Mouse (Mus musculus) CH12.LX (cell line): ENCODE data around the gene Sema3b.

ENCODE experiments used
- CTCF ChIP-seq, 2 experiments: IDR thresholded peaks in 1 of 2; conservative IDR thresholded peaks in 1 of 2; 2 replicates each; pipeline ENCODE4 v1.5.1; 2011 to 2012; ENCODE audit warnings: low read depth in 2 of 2, low read length in 2 of 2, improper control_type of control experiment in 1 of 2, inconsistent platforms in 1 of 2, mild to moderate bottlenecking in 1 of 2, moderate library complexity in 1 of 2
- EP300 ChIP-seq: IDR thresholded peaks from 2 replicates; pipeline ENCODE4 v1.6.1; 2011; ENCODE audit warnings: low read length, improper control_type of control experiment
- GABPA ChIP-seq: IDR thresholded peaks from 2 replicates; pipeline ENCODE4 v1.6.1; 2012; ENCODE audit warnings: low read depth, low read length, improper control_type of control experiment, inconsistent platforms; ENCODE audit not compliant: insufficient replicate concordance
- HCFC1 ChIP-seq: IDR thresholded peaks from 2 replicates; pipeline ENCODE4 v1.6.1; 2012; ENCODE audit warnings: low read depth, mild to moderate bottlenecking, inconsistent platforms, low read length, improper control_type of control experiment
- JUND ChIP-seq: conservative IDR thresholded peaks from 2 replicates; pipeline ENCODE4 v1.6.1; 2011; ENCODE audit warnings: low read depth, low read length, improper control_type of control experiment
- MAX ChIP-seq: IDR thresholded peaks from 2 replicates; pipeline ENCODE4 v1.6.1; 2011; ENCODE audit warnings: low read length, improper control_type of control experiment
- MAZ ChIP-seq: IDR thresholded peaks from 2 replicates; pipeline ENCODE4 v1.6.1; 2012; ENCODE audit warnings: low read depth, mild to moderate bottlenecking, inconsistent platforms, low read length, improper control_type of control experiment, moderate library complexity
- MYC ChIP-seq: IDR thresholded peaks from 2 replicates; pipeline ENCODE4 v1.6.1; 2011; ENCODE audit warnings: low read depth, mild to moderate bottlenecking, improper control_type of control experiment, low read length
- POLR2A ChIP-seq: IDR thresholded peaks from 2 replicates; pipeline ENCODE4 v1.6.1; 2011; ENCODE audit warnings: low read depth, mild to moderate bottlenecking, improper control_type of control experiment, low read length
- RCOR1 ChIP-seq: conservative IDR thresholded peaks from 2 replicates; pipeline ENCODE4 v1.6.1; 2012; ENCODE audit warnings: low read depth, mild to moderate bottlenecking, inconsistent platforms, low read length, improper control_type of control experiment
- TBP ChIP-seq: conservative IDR thresholded peaks from 2 replicates; pipeline ENCODE4 v1.6.1; 2011; ENCODE audit warnings: low read depth, low read length, improper control_type of control experiment
- TCF12 ChIP-seq: IDR thresholded peaks from 2 replicates; pipeline ENCODE4 v1.6.1; 2014; ENCODE audit warnings: low read depth, mild to moderate bottlenecking, inconsistent platforms, low read length, improper control_type of control experiment
- UBTF ChIP-seq: IDR thresholded peaks from 2 replicates; pipeline ENCODE4 v1.6.1; 2012; ENCODE audit warnings: low read depth, mild to moderate bottlenecking, inconsistent platforms, low read length, improper control_type of control experiment, moderate library complexity
- USF1 ChIP-seq: IDR thresholded peaks from 2 replicates; pipeline ENCODE4 v1.6.1; 2014; ENCODE audit warnings: low read depth, mild to moderate bottlenecking, inconsistent platforms, low read length, improper control_type of control experiment

- no peak for TF ChIP-seq USF1
- TF ChIP-seq MYC: no peak
- no peak for TF ChIP-seq HCFC1
- TF ChIP-seq MAZ: no peak
- TF ChIP-seq CTCF (conservative IDR thresholded peaks at IDR 0.05 in 1 of 2, IDR thresholded peaks at IDR 0.05 in 1 of 2; ENCODE audit: low read depth in 2 of 2, low read length in 2 of 2): no peak
- no peak for TF ChIP-seq RCOR1
- no peak for TF ChIP-seq POLR2A
- TF ChIP-seq TBP: no peak
- TF ChIP-seq TCF12: no peak
- TF ChIP-seq UBTF: no peak
- no peak for TF ChIP-seq GABPA
- no peak for TF ChIP-seq MAX
- no peak for TF ChIP-seq EP300
- TF ChIP-seq JUND: no peak
Measured at GRCm38 (mm10) chr9:107586504-107586903, 22.5 kb downstream of the Sema3b start.
